Mouse (Mus musculus) testis, adult 2 months (tissue): ENCODE results near the gene Lipt2.

ENCODE experiments used
- CTCF ChIP-seq: fragments of 200-500 bp; IDR thresholded peaks from 2 replicates; pipeline ENCODE4 v1.5.1; 2012; ENCODE audit warnings: low read depth, mild to moderate bottlenecking, inconsistent platforms, low read length, moderate library complexity; ENCODE audit not compliant: control insufficient read depth, insufficient read depth, insufficient replicate concordance
- POLR2A ChIP-seq: fragments of 200-500 bp; IDR thresholded peaks from 2 replicates; pipeline ENCODE4 v1.6.1; 2012; ENCODE audit warnings: low read depth, mild to moderate bottlenecking, inconsistent platforms, low read length, moderate library complexity; ENCODE audit not compliant: control insufficient read depth

GRCm38 (mm10) chr7:100130592-100130991, 28.5 kb upstream of the Lipt2 start:
- TF ChIP-seq CTCF (no peak), POLR2A (no peak)
